Mouse (Mus musculus) cerebellum, adult 18-20 months (tissue): ENCODE measurements around the gene Ctsm.
"Not testable (repeated sequence)": the region's sequence is repeated elsewhere in the genome, so short reads cannot be mapped to it uniquely, and the experiment has no call there.

Experiments used
- DNase-seq, 2 experiments: peaks; one replicate each; pipeline ENCODE4 v3.0.0; 2021

The Ctsm gene

DNA sequence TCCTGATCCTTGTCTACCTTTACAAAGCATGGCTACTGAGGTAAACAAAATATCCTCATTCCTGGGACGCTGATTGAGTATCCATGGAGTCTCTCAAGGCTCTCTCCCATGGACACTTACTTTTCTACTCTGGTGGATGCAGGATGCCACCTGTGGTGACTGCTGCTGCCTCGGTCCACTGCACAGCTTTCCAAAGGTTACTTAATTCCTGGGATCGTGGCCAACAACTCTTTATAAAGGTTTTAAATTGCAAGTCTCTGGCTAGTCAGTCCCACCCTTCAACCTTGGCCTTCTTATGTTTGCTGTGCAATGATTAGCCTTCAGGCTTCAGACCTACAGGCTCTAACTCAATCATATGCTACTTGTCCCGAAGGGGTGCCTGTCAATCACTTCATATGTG is at the start of gene Ctsm:
Ctsm (minus strand) TSS at position 209 of the 400 bp plus-strand sequence.
- no peak for DNase-seq

DNA sequence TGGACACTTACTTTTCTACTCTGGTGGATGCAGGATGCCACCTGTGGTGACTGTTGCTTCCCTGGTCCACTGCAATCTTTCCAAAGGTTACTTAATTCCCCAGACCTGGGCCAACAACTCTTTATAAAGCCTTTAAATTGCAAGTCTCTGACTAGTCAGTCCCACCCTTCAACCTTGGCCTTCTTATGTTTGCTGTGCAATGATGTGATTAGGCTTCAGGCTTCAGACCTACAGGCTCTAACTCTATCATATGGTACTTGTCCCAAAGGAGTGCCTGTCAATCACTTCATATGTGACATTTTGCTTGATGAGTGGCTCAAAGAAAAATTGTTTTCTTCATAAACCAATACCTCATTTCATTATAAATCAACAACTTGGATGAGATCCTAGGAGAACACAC is 28.4 kb upstream of the Ctsm start, which contains the start of gene Cts3:
Cts3 (minus strand) TSS at position 101 of the 400 bp plus-strand sequence.
- DNase-seq = no peak

DNA sequence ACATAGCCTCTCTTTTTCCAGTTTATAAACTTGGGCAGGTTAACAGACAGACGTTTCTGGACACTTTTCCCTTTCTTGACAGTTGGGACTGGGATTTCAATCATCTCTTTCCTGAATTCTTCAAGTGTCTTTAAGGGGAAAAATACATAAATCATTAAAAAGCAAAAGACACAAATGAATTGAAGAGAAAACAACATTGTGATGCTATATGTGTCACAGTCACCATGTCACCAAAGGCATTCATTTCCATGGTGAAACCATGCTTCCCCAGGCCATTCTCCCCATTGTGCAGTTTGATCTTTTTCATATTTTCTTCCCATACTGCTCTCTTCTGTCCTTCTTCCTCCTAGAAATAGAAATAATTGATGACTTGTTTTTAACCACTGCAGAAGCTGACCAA is 26.4 kb upstream of the Ctsm start, which contains the start of gene Gm49352:
Gm49352 (minus strand) TSS at position 101 of the 400 bp plus-strand sequence.
- DNase-seq = not testable (repeated sequence)
